Mouse (Mus musculus) megakaryocyte, embryonic 14.5 days (primary cell): ENCODE data around the gene Fev.

Experiments
- FLI1 ChIP-seq: IDR thresholded peaks from 2 replicates; pipeline ENCODE4 v1.6.1; 2012; ENCODE audit warnings: low read length, inconsistent platforms, mixed read lengths
- GATA1 ChIP-seq: IDR thresholded peaks from 3 replicates; pipeline ENCODE4 v1.6.1; 2012; ENCODE audit warnings: mixed read lengths, low read length, inconsistent platforms, borderline replicate concordance

DNA sequence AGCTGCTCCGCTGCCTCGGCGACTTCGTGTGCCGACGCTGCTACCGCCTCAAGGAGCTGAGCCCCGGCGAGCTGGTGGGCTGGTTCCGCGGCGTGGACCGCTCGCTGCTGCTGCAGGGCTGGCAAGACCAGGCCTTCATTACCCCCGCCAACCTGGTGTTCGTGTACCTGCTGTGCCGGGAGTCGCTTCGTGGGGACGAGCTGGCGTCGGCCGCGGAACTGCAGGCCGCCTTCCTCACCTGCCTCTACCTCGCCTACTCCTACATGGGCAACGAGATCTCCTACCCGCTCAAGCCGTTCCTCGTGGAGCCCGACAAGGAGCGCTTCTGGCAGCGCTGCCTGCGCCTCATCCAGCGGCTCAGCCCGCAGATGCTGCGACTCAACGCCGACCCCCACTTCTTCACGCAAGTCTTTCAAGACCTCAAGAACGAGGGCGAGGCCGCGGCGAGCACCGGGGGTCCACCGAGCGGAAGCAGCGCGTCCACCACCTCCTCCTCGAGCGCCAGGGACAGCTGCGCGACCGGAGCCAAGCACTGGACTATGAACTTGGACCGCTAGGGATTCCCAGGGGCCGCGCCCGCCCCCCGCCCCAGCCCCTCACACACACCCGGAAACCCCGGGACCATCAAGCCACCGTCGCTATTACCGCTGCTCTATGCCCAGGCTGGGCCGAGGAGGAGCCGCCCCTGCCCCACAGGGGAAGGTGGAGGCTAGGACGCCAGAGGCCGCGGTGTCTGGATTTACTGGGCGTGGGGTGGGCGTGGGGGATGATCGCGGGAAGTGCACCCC, 29.4 kb downstream of the Fev start:
- no peak for TF ChIP-seq GATA1
- TF ChIP-seq FLI1, result no peak
